Mouse (Mus musculus): Measurements from ENCODE around the gene Map3k3. TPM values are rescaled to one million over a fixed set of nuclear protein-coding genes. Genes with fewer than 3 reads are reported as not detected.
A peak's percentile ranks its signal among the peaks of the same experiment; 100 is the strongest.

Map3k3 gene
- polyA plus RNA-seq, 1 experiment from 2014 or later, result 25.1 TPM

DNA sequence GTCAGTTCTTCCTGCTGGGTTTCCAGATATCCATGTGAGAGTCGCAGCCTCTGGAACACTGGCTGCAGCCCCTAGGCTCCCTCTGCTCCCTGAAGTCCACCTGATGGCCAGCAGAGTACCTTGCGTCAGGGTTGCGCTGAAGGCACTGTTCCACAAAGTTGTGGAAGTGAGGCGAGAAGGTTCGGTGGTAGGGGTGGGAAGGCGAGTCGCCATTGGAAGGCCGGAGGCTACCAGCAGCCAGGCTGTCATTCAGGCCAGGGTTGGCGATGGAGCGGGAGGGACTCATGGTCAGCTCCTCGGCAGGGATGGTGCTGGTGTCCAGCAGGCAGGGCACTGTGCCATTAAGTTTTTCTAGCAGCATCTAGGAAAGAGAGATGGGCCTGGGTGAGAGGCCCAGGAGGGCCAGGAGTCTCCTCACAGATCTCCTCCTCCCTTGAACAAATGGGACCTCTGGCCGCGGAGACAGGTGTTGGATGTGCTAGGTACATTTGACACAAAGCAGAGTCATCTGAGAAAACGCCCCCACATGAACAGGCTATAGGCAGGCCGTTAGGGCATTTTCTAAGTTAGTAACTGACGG lies 80.3 kb downstream of the Map3k3 start:
- H3K9me3 ChIP-seq, result no peaks in the 10 kb centered on the region
- peaks cover 47% of the 10 kb centered on the region for H3K36me3 ChIP-seq
- peak; percentile 55 for DNase-seq (ENCODE audit: low spot score)
- H3K4me1 ChIP-seq, result peaks cover 22% of the 10 kb centered on the region
- 83% methylated on average over 16 of the region's 16 CpGs for WGBS
- H3K27me3 ChIP-seq (ENCODE audit: insufficient read depth, poor library complexity, severe bottlenecking), result no peaks in the 10 kb centered on the region
- H3K27ac ChIP-seq, result no peak overlapping the region
- no peak overlapping the region for H3K4me3 ChIP-seq

DNA sequence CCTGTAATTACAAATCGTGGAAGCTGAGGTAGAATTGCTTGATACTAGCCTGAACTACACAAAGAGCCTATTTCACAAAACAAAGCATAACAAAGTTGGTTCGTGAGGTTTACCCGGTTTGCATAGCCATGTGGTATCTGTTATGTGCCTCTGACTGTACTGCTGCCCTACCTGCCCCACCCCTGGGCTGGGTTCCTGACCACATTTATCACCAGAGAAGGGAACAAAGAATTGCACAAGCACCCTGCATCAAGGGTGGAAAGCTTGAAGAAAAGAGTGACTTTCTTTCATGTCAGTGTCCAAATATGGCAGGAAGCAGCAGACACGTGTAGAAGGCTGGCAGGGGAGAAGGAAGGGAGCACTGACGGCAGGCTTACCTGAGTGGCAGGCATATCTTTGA lies 83.0 kb downstream of the Map3k3 start:
- 80% methylated on average over 5 of the region's 5 CpGs for WGBS
- Histone ChIP-seq H3K4me1 (peaks cover 7% of the 10 kb centered on the region), H3K27me3 (ENCODE audit: insufficient read depth, poor library complexity, severe bottlenecking) (no peaks in the 10 kb centered on the region), H3K36me3 (peaks cover 59% of the 10 kb centered on the region), H3K27ac (no peak overlapping the region), H3K9me3 (no peaks in the 10 kb centered on the region), H3K4me3 (no peak overlapping the region)
- no peak for DNase-seq (ENCODE audit: low spot score)

DNA sequence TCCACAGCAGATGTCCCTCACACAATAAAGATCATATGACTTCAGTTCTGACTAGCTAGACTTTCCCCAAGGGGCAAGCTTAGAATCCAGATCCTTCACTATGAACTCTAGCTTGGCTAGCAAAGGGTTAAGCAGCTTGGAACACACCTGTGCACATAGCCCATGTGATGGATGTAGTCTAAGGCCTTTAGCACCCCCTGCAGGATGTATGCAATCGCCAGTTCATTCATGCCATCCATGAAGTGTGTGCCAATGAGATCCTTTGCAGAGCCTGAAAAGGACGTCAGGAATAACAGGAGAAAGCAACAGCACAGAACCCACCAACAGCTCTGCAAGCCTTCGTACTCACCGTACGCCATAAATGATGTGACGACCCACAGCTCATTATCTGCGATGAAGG lies 86.4 kb downstream of the Map3k3 start:
- Histone ChIP-seq H3K9me3 (no peaks in the 10 kb centered on the region), H3K27me3 (ENCODE audit: insufficient read depth, poor library complexity, severe bottlenecking) (no peaks in the 10 kb centered on the region), H3K27ac (no peak overlapping the region), H3K4me3 (no peak overlapping the region), H3K36me3 (peaks cover 46% of the 10 kb centered on the region), H3K4me1 (no peaks in the 10 kb centered on the region)
- no peak for DNase-seq (ENCODE audit: low spot score)
- 79% methylated on average over 7 of the region's 7 CpGs for WGBS

DNA sequence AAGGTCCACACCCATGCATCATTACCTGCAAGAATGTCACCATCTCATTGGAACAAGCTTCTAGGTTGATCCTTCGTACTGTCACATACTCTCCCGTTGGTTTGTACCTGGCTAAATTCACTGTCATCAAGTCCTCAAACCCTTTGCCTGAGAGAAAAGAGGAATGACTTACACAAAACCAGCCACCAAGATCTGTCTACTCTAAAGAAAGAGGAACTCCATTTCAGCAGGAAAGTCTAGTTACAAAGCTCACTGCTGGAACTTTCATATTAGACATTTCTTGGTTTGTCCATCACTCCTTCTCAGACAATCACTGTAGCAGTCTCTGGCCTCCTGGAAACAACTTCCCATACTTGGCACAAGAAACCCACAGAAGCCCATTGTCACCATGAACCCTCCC lies 88.8 kb downstream of the Map3k3 start:
- H3K4me1 ChIP-seq, result no peaks in the 10 kb centered on the region
- no peaks in the 10 kb centered on the region for H3K9me3 ChIP-seq
- H3K27me3 ChIP-seq (ENCODE audit: insufficient read depth, poor library complexity, severe bottlenecking), result no peaks in the 10 kb centered on the region
- 90% methylated on average over 2 of the region's 2 CpGs for WGBS
- peaks cover 26% of the 10 kb centered on the region for H3K36me3 ChIP-seq
- no peak overlapping the region for H3K27ac ChIP-seq
- H3K4me3 ChIP-seq, result no peak overlapping the region
- no peak for DNase-seq (ENCODE audit: low spot score)

DNA sequence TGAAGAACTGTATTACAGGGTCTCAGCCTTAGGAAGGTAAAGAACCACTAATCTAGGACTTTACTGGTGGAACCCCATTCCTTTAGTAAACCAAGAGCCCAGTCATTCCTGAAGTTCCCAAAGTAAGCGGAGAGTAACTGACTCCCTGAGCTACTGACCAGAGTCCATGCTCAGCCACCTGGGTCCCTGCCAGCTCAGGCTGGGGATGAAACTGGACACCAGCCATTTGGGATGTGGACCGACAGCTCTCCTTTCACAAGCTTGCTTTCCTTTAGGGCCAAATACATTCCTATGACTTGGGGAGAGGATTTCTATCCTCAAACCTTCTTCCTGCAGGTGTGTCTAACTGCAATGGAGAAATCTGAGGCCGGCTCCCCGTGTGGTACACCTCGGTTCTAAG lies 90.0 kb downstream of the Map3k3 start:
- Histone ChIP-seq H3K9me3 (no peaks in the 10 kb centered on the region), H3K4me3 (no peak overlapping the region), H3K27me3 (ENCODE audit: insufficient read depth, poor library complexity, severe bottlenecking) (no peaks in the 10 kb centered on the region), H3K27ac (no peak overlapping the region), H3K36me3 (peaks cover 25% of the 10 kb centered on the region), H3K4me1 (peaks cover 4% of the 10 kb centered on the region; the same call in 1 of the 2 replicates)
- no peak for DNase-seq (ENCODE audit: low spot score)
- WGBS, result 80% methylated on average over 5 of the region's 5 CpGs

DNA sequence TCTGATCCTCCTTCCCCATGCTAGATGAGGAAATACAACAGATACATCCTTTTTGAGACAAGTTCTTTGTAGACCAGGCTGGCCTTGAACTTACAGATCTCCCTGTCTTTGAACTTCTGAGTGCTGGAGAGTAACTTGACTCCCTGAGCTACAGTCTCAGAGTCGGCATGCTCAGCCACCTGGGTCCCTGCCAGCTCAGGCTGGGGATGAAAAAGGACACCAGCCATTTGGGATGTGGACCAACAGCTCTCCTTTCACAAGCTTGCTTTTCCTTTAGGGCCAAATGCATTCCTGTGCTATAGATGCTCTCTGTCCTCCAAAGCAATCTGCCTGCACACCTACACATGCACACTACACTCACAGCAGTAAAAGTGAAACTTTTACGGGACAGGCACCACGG lies 90.7 kb downstream of the Map3k3 start:
- no peak overlapping the region for H3K4me3 ChIP-seq
- H3K4me1 ChIP-seq, result peaks cover 8% of the 10 kb centered on the region; the same call in 1 of the 2 replicates
- no peaks in the 10 kb centered on the region for H3K9me3 ChIP-seq
- WGBS, result 65% methylated on average over 3 of the region's 3 CpGs
- DNase-seq (ENCODE audit: low spot score), result no peak
- peaks cover 22% of the 10 kb centered on the region for H3K36me3 ChIP-seq
- no peak overlapping the region for H3K27ac ChIP-seq
- H3K27me3 ChIP-seq (ENCODE audit: insufficient read depth, poor library complexity, severe bottlenecking), result no peaks in the 10 kb centered on the region

DNA sequence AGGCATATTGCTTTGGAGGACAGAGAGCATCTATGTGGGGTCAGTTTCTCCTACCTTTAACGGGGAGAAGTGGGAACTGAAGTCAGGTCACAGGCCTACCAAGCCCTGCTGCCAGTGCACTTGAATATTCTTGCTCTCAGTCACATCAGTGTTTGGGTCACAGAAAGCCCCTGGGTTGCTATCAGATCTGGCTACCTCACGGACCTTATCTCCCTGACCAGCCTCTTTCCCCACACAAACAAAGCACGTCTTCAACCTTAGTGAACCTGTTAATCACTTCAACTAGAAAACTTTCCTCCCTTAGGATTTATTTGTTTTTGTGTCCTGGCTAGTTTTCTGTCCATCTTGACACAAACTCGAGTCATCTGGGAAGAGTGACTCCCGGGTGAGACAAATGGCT lies 92.0 kb downstream of the Map3k3 start:
- no peaks in the 10 kb centered on the region for H3K27me3 ChIP-seq (ENCODE audit: insufficient read depth, poor library complexity, severe bottlenecking)
- WGBS, result 56% methylated on average over 5 of the region's 5 CpGs
- H3K9me3 ChIP-seq, result no peaks in the 10 kb centered on the region
- DNase-seq (ENCODE audit: low spot score), result no peak
- peaks cover 13% of the 10 kb centered on the region; the same call in 1 of the 2 replicates for H3K36me3 ChIP-seq
- H3K27ac ChIP-seq, result no peak overlapping the region
- no peak overlapping the region for H3K4me3 ChIP-seq
- H3K4me1 ChIP-seq, result peaks cover 8% of the 10 kb centered on the region; the same call in 1 of the 2 replicates

DNA sequence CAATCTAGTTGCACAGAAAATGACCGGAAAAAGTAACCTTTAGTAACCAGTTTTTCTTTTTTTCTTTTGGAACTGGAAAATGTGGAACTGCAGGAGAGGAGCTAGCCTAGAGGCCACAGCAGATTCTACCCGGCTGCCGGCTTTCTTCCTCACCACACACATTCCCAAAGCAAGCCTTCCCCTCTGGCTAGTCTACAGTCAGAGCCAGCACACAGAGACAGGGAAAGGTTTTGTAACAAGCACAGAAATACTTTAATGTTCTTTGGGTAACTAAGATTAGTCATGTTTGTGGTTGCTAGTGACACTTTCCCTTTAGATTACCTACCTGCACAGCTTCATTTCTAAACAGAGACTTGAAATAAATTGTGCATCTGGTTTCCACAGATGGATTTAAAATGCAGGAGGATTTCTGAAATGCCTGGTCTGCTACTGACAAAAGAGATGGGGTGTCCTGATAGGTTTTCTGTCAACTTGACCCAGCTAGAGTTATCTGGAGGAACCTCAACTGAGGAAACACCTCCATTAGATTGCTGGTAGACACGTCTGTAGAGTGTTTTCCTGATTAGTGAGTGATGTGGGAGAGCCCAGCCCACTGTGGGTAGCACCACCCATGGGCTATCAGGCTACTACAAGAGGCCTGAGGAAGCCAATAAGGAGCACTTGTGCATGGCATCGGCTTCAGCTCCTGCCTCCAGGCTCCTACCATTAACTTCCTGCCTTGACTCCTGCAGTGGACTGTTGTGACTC lies 93.8 kb downstream of the Map3k3 start:
- no peak overlapping the region for H3K4me3 ChIP-seq
- peaks cover 8% of the 10 kb centered on the region; the same call in 1 of the 2 replicates for H3K4me1 ChIP-seq
- no peaks in the 10 kb centered on the region for H3K9me3 ChIP-seq
- H3K36me3 ChIP-seq, result 0 out of 2 replicates have a peak, but pooled peaks cover 5% of the 10 kb centered on the region
- WGBS, result 58% methylated on average over 5 of the region's 5 CpGs
- H3K27ac ChIP-seq, result no peak overlapping the region
- no peaks in the 10 kb centered on the region for H3K27me3 ChIP-seq (ENCODE audit: insufficient read depth, poor library complexity, severe bottlenecking)
- DNase-seq (ENCODE audit: low spot score), result no peak

DNA sequence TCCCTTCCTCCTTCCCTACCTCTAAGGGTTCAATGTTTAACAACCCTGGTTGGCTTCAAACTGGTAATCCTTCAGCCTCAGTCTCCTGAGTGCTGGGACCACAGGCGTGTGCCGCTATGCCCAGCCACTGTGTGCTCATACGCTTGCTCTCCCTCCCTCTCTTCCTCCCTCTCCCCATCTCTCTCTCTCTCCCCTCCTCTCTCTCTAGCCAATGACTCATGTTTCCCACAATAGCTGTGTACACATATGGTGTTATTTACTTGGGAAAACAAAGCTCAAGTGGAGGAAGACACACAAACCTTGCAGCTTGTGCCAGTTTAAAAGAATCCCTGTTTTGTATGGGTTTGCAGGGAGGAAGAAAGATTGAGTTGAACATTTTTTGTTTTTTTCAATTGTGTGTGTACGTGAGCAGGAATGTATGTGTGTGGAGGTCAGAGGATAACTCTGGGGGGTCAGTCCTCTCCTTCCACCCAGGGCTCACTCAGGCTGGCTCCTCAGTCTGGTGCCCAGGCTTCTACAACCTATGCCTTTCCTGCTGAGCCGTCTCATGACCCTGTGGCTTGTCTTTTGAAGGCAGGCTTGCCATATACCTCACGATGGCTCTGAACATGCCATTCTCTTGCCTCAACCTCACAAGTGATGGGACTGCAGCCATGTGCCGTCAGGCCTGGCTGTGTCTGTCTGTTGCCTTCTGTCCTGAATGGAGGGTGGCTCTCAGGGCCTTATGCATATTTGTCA lies 95.5 kb downstream of the Map3k3 start:
- Histone ChIP-seq H3K4me1 (peaks cover 8% of the 10 kb centered on the region; the same call in 1 of the 2 replicates), H3K4me3 (no peak overlapping the region), H3K36me3 (peaks cover 6% of the 10 kb centered on the region; the same call in 1 of the 2 replicates), H3K9me3 (no peaks in the 10 kb centered on the region), H3K27ac (no peak overlapping the region), H3K27me3 (ENCODE audit: insufficient read depth, poor library complexity, severe bottlenecking) (no peaks in the 10 kb centered on the region)
- WGBS, result 68% methylated on average over 7 of the region's 7 CpGs
- DNase-seq (ENCODE audit: low spot score), result no peak

DNA sequence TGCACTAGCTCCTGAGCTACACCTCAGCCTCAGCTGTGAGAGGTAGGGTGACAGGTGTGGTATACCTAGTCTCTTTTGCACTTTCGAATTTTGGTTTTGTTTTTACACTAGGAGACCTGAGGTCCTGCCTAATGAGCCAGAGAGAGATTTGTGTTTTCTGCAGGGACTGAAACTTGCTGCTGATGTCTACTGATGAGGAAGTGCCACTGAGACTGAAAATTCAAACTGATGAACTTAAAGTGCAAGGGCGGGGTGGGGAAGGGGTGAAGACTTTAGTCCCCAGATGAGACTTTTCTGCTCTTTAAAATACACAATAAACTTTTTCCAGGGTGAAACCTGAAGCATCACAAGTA lies 96.0 kb downstream of the Map3k3 start:
- 85% methylated on average over 2 of the region's 2 CpGs for WGBS
- no peaks in the 10 kb centered on the region for H3K27me3 ChIP-seq (ENCODE audit: insufficient read depth, poor library complexity, severe bottlenecking)
- H3K27ac ChIP-seq, result no peak overlapping the region
- peaks cover 8% of the 10 kb centered on the region; the same call in 1 of the 2 replicates for H3K4me1 ChIP-seq
- no peak for DNase-seq (ENCODE audit: low spot score)
- H3K4me3 ChIP-seq, result no peak overlapping the region
- H3K9me3 ChIP-seq, result no peaks in the 10 kb centered on the region
- peaks cover 6% of the 10 kb centered on the region; the same call in 1 of the 2 replicates for H3K36me3 ChIP-seq

DNA sequence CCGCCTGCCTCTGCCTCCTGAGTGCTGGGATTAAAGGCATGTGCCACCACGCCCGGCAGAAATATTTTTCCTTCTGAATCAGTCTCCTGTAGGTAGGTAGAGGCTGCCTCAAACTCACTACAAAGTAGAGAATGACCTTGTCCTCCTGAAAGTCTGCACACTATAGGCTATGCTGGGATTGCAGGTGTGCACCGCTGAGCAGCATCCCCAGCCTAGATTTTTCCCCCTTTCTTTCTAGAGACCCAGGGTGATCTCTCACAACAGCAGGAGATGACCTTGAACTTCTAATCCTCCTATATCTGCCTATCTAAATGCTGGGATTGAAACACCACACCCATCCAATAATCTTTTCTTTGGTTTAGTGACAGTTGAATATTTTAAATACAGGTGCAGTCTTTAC lies 102.9 kb downstream of the Map3k3 start:
- H3K27me3 ChIP-seq (ENCODE audit: insufficient read depth, poor library complexity, severe bottlenecking), result no peaks in the 10 kb centered on the region
- peaks cover 3% of the 10 kb centered on the region for H3K4me1 ChIP-seq
- no peak overlapping the region for H3K27ac ChIP-seq
- no peak for DNase-seq (ENCODE audit: low spot score)
- no peaks in the 10 kb centered on the region for H3K9me3 ChIP-seq
- no peak overlapping the region for H3K4me3 ChIP-seq
- 87% methylated on average over 4 of the region's 4 CpGs for WGBS
- peaks cover 6% of the 10 kb centered on the region; the same call in 1 of the 2 replicates for H3K36me3 ChIP-seq

DNA sequence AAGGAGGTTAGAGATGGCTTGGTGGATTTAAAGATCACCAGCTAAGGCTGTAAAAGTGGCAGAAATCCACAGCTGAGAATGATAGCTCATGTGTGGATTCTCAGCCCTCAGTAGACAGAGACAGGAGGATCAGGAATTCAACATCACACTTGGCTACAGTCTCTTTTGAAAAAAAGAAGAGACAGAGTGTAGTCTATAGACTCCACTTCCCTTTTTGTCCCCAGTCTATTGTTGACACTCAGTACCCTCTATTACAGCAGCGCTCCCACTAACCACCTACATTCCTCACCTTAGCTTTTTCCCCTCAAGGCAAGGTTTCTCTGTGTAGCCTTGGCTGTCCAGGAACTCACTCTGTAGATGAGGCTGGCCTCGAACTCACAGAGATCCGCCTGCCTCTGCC lies 107.3 kb downstream of the Map3k3 start:
- Histone ChIP-seq H3K9me3 (no peaks in the 10 kb centered on the region), H3K4me3 (no peak overlapping the region)
- 92% methylated on average over 3 of the region's 3 CpGs for WGBS

DNA sequence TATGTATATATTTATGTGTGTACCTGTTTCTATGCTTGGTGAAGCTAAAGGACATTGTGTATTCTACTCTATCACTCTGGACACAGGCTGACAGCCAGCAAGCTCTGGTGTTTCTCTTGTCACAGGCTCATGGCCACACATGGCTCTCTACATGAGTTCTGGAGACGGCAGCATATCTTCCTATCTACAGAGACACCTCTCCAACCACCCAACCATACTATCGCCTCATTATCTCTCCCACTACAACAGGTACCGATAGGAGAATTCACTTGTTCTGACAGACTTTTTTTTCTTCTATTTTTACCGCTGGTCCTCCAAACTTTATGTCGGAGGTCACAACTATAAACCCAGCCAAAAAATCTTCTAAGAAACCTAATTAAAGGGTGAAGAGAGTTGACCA lies 107.8 kb downstream of the Map3k3 start:
- Histone ChIP-seq H3K9me3 (no peaks in the 10 kb centered on the region), H3K4me1 (peaks cover 10% of the 10 kb centered on the region), H3K36me3 (peaks cover 9% of the 10 kb centered on the region), H3K4me3 (peak overlapping the region; percentile 82), H3K27ac (no peak overlapping the region), H3K27me3 (ENCODE audit: insufficient read depth, poor library complexity, severe bottlenecking) (no peaks in the 10 kb centered on the region)
- no peak for DNase-seq (ENCODE audit: low spot score)
- 60% methylated on average over 5 of the region's 5 CpGs for WGBS

More for the DNA sequence above, 107.3 kb downstream of the Map3k3 start:
- H3K27me3 ChIP-seq (ENCODE audit: insufficient read depth, poor library complexity, severe bottlenecking), result no peaks in the 10 kb centered on the region
- no peak for DNase-seq (ENCODE audit: low spot score)
- peaks cover 4% of the 10 kb centered on the region; the same call in 1 of the 2 replicates for H3K36me3 ChIP-seq
- H3K27ac ChIP-seq, result no peak overlapping the region
- H3K4me1 ChIP-seq, result peaks cover 10% of the 10 kb centered on the region
